Mouse (Mus musculus) embryonic facial prominence, embryonic 14.5 days (tissue): Measurements from ENCODE around the gene Emilin2. TPM values are rescaled to one million over a fixed set of nuclear protein-coding genes. Genes with fewer than 3 reads are reported as not detected.
A peak's percentile ranks its signal among the peaks of the same experiment; 100 is the strongest.

ENCODE experiments used
- ATAC-seq: fragments of 200-750 bp; cut with Nextera tagmentation; 2 replicates; pipeline ENCODE4 v1.8.0; 2017; ENCODE audit warnings: low read depth, moderate number of reproducible peaks, moderate TSS enrichment
- DNase-seq: peaks from one replicate; pipeline ENCODE4 v3.0.0-alpha.2; 2015; ENCODE audit warnings: low spot score
- H3K27ac ChIP-seq: fragments of 300-500 bp; sonication (generic); replicated peaks from 2 replicates; pipeline ENCODE4 v1.5.1; 2014; ENCODE audit warnings: low read depth, mild to moderate bottlenecking, low read length, moderate library complexity
- H3K27me3 ChIP-seq: fragments of 300-500 bp; sonication (generic); replicated peaks from 2 replicates; pipeline ENCODE4 v1.6.1; 2014; ENCODE audit warnings: low read length; ENCODE audit not compliant: control insufficient read depth, insufficient read depth
- H3K36me3 ChIP-seq: fragments of 300-500 bp; sonication (generic); 2 replicates; pipeline ENCODE4 v1.6.1; 2014; ENCODE audit warnings: low read length, mixed read lengths; ENCODE audit not compliant: control insufficient read depth, insufficient read depth
- H3K4me1 ChIP-seq: fragments of 300-500 bp; sonication (generic); 2 replicates; pipeline ENCODE4 v1.6.1; 2014; ENCODE audit warnings: antibody characterized with exemption, low read length; ENCODE audit not compliant: control insufficient read depth, insufficient read depth
- H3K4me2 ChIP-seq: fragments of 300-500 bp; sonication (generic); 2 replicates; pipeline ENCODE4 v1.6.1; 2014; ENCODE audit warnings: low read depth, mild to moderate bottlenecking, low read length, moderate library complexity, mixed read lengths
- H3K4me3 ChIP-seq: fragments of 300-500 bp; sonication (generic); 2 replicates; pipeline ENCODE4 v1.5.1; 2014; ENCODE audit warnings: low read depth, mild to moderate bottlenecking, low read length
- H3K9ac ChIP-seq: fragments of 300-500 bp; sonication (generic); 2 replicates; pipeline ENCODE4 v1.6.1; 2014; ENCODE audit warnings: low read depth, mild to moderate bottlenecking, low read length, moderate library complexity, mixed read lengths
- H3K9me3 ChIP-seq: fragments of 300-500 bp; sonication (generic); 2 replicates; pipeline ENCODE4 v1.6.1; 2016; ENCODE audit warnings: low read length; ENCODE audit not compliant: control insufficient read depth
- WGBS: fragments of 180-500 bp; shearing (Covaris S2); extraction: QIAGEN DNeasy Blood & Tissue Kit; methylation state at CpG from one replicate; pipeline ENCODE4 v1.1.7; 2014; 5-methylcytosine and 5-hydroxymethylcytosine counted together
- polyA plus RNA-seq: library from polyadenylated mRNA; unstranded; fragments of >200 nt; fragmentation: Nextera tagmentation; extraction: Ambion mirVana; gene quantifications from 2 replicates; pipeline ENCODE4 v1.2.1, GENCODE M21; 2014

The Emilin2 gene
- polyA plus RNA-seq, 1 experiment from 2014 or later = 24.5 TPM

- H3K4me1 ChIP-seq = peaks cover 9% of the 10 kb centered on the region
- peak; percentile 90 for DNase-seq
- H3K9ac ChIP-seq = no peak overlapping the region
- peak; percentile 84 for ATAC-seq
- H3K27me3 ChIP-seq = no peaks in the 10 kb centered on the region
- WGBS = 66% methylated on average over 4 of the region's 4 CpGs
- H3K4me3 ChIP-seq = no peak overlapping the region
- no peaks in the 10 kb centered on the region for H3K9me3 ChIP-seq
- H3K36me3 ChIP-seq = no peaks in the 10 kb centered on the region
- 0 out of 2 replicates have a peak overlapping the region, but pooled peaks have one; percentile 10 for H3K27ac ChIP-seq
- H3K4me2 ChIP-seq = no peak overlapping the region
Observed at GRCm38 (mm10) chr17:71283237-71283636, 28.5 kb downstream of the Emilin2 start.

DNA sequence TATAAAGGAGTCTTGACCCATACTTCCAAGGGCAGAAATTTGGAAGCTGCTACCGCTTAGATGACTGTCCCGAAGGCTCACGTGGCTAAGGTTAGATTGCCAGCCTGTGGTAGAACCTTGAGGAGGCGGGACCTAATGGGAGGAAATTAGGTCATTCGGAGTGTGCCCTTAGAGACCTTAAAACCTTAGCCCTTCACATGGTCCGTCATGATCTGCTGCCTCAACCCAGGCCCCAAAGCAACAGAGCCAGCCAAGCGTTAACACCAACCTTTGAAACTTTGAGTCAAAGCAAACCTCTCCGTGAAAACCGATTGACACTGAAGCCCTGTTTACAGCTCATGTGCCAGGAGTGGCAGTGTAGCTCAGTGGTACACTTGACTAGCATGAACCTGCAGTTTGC lies 29.1 kb downstream of the Emilin2 start:
- Histone ChIP-seq H3K4me1 (peaks cover 9% of the 10 kb centered on the region), H3K36me3 (no peaks in the 10 kb centered on the region), H3K9me3 (no peaks in the 10 kb centered on the region), H3K27me3 (no peaks in the 10 kb centered on the region), H3K4me2 (no peak overlapping the region), H3K9ac (no peak overlapping the region), H3K27ac (no peak overlapping the region), H3K4me3 (no peak overlapping the region)
- 85% methylated on average over 9 of the region's 9 CpGs for WGBS
- no peak for DNase-seq
- ATAC-seq = no peak

DNA sequence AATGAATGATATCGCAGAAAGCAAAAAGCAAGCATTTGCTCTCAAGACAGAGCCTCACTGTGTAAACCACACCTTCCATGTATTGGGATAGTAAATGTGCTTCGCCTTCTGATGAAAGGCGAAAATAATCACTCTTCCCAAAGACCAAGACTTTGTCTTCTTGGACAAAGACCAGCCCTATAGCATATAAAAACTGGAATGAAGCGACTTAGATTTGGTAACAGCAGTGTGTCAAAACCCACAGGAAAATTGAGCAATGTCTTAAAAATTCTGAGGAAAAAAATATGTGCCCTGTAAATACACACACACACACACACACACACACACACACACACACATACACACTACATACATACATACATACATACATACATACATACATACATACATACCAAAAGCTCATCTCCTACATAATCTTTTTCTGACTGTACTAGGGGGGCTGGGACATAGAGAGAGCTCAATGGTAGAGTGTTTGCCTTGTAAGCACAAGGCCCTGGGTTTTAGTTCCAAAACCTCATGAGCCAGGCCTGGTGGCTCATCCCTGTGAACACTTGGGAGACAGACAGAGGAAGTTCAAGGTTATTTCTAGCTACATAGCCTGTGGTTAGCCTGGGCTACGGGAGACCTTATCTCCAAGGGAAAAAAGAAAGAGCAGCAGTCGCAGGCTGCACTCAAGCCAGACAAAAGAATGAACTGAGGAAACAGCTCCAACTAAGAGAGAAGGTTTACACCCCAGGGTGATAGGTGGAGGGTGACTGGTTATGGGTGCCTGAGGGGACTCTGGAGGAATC lies 33.9 kb downstream of the Emilin2 start:
- no peak for ATAC-seq

GRCm38 (mm10) chr17:71276771-71277170 lies 35.0 kb downstream of the Emilin2 start:
- no peak overlapping the region for H3K9ac ChIP-seq
- H3K4me3 ChIP-seq = no peak overlapping the region
- ATAC-seq = no peak
- no peak overlapping the region for H3K4me2 ChIP-seq
- no peak overlapping the region for H3K27ac ChIP-seq
- no peaks in the 10 kb centered on the region for H3K27me3 ChIP-seq
- H3K36me3 ChIP-seq = 0 out of 2 replicates have a peak, but pooled peaks cover 8% of the 10 kb centered on the region
- H3K9me3 ChIP-seq = no peaks in the 10 kb centered on the region
- WGBS = 85% methylated on average over 10 of the region's 10 CpGs
- no peaks in the 10 kb centered on the region for H3K4me1 ChIP-seq
- DNase-seq = no peak

More for the DNA sequence above, 33.9 kb downstream of the Emilin2 start:
- Histone ChIP-seq H3K4me3 (no peak overlapping the region), H3K27ac (no peak overlapping the region), H3K9me3 (no peaks in the 10 kb centered on the region), H3K9ac (no peak overlapping the region), H3K27me3 (no peaks in the 10 kb centered on the region), H3K4me1 (no peaks in the 10 kb centered on the region), H3K36me3 (0 out of 2 replicates have a peak, but pooled peaks cover 2% of the 10 kb centered on the region), H3K4me2 (no peak overlapping the region)
- no peak for DNase-seq
- 94% methylated on average over 6 of the region's 6 CpGs for WGBS

GRCm38 (mm10) chr17:71273901-71274300 lies 37.9 kb downstream of the Emilin2 start:
- Histone ChIP-seq H3K36me3 (0 out of 2 replicates have a peak, but pooled peaks cover 8% of the 10 kb centered on the region), H3K9me3 (no peaks in the 10 kb centered on the region), H3K4me2 (no peak overlapping the region), H3K27me3 (no peaks in the 10 kb centered on the region), H3K4me1 (no peaks in the 10 kb centered on the region), H3K27ac (no peak overlapping the region), H3K4me3 (no peak overlapping the region), H3K9ac (no peak overlapping the region)
- DNase-seq (no peak), ATAC-seq (no peak)
- WGBS = 94% methylated on average over 12 of the region's 12 CpGs

DNA sequence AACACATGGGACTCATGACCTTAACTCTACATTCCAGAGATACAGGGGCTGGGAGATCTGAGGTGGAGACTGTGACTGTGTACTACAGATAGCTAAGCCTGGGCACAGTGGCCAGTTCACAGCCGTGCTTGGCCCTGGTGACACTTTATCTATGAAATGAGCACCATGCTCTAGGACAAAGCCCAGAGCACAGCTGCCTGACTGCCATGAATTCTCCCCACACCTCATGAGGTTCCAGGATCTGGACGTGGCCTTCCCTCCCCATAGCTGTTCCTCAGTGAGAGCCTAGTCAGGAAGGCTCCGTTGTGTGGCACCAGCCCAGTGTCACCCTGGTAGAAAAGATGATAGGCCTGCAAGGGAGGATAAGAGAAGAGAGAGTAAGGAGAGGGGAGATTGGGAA lies 43.2 kb downstream of the Emilin2 start:
- no peak overlapping the region for H3K4me3 ChIP-seq
- DNase-seq (no peak), ATAC-seq (no peak)
- H3K9me3 ChIP-seq = no peaks in the 10 kb centered on the region
- no peak overlapping the region for H3K27ac ChIP-seq
- 0 out of 2 replicates have a peak, but pooled peaks cover 8% of the 10 kb centered on the region for H3K36me3 ChIP-seq
- no peaks in the 10 kb centered on the region for H3K27me3 ChIP-seq
- WGBS = 86% methylated on average over 3 of the region's 3 CpGs
- no peak overlapping the region for H3K4me2 ChIP-seq
- H3K9ac ChIP-seq = no peak overlapping the region
- H3K4me1 ChIP-seq = peaks cover 8% of the 10 kb centered on the region; the same call in 1 of the 2 replicates

DNA sequence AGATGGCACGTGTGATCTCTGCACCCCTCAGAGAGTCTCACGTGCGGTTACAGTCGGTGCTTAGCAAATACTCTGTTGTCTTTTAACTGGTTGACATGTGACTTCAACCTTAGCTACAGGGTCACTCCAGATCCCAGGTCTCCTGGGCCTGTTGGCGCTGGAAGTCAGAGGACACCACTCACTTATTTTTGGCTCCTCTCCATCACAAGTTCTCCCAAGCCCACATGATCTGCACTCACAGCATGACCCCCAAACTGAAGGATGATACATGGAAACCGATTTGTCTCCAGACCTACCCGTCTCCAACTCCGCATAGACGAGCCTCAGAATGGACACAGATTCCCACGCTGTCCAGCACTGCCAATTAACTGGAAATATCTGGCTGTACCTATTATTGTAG lies 43.6 kb downstream of the Emilin2 start:
- H3K4me2 ChIP-seq = no peak overlapping the region
- H3K36me3 ChIP-seq = 0 out of 2 replicates have a peak, but pooled peaks cover 8% of the 10 kb centered on the region
- no peak overlapping the region for H3K27ac ChIP-seq
- ATAC-seq (no peak), DNase-seq (no peak)
- H3K27me3 ChIP-seq = no peaks in the 10 kb centered on the region
- peaks cover 8% of the 10 kb centered on the region; the same call in 1 of the 2 replicates for H3K4me1 ChIP-seq
- H3K4me3 ChIP-seq = no peak overlapping the region
- WGBS = 93% methylated on average over 10 of the region's 10 CpGs
- no peak overlapping the region for H3K9ac ChIP-seq
- no peaks in the 10 kb centered on the region for H3K9me3 ChIP-seq

DNA sequence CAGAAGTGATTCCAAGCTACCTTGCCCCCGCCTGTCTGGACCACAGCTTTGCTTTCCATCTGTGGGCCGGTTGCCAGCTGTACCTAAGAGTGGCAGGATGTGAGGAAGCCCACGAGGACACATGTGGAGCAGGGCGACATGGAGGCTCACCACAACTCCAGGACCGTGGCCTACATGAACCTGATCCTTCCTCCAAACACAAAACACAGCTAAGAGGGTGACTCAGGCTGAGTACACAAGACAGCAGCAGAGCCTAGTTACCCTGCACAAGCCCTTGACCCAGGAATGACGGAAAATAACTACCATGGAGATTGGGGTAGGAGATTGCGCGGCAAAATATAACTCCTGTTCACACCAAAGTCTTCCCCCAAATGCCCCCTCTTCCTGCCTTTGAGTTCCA lies 44.4 kb downstream of the Emilin2 start:
- ATAC-seq = no peak

More for the DNA sequence above, 44.4 kb downstream of the Emilin2 start:
- Histone ChIP-seq H3K4me2 (no peak overlapping the region), H3K4me3 (no peak overlapping the region), H3K27me3 (no peaks in the 10 kb centered on the region), H3K9ac (no peak overlapping the region), H3K27ac (no peak overlapping the region), H3K36me3 (0 out of 2 replicates have a peak, but pooled peaks cover under 1% of the 10 kb centered on the region), H3K9me3 (no peaks in the 10 kb centered on the region), H3K4me1 (peaks cover 8% of the 10 kb centered on the region; the same call in 1 of the 2 replicates)
- 75% methylated on average over 8 of the region's 8 CpGs for WGBS
- no peak for DNase-seq
